Mouse (Mus musculus) embryo, embryonic 10 days (tissue): Measurements from ENCODE around the gene Nsd2.
"Not testable (repeated sequence)": the region's sequence is repeated elsewhere in the genome, so short reads cannot be mapped to it uniquely, and the experiment has no call there.

Source experiments
- DNase-seq: peaks from one replicate; pipeline ENCODE4 v3.0.0-alpha.2; 2015; ENCODE audit warnings: low spot score

The Nsd2 gene

DNA sequence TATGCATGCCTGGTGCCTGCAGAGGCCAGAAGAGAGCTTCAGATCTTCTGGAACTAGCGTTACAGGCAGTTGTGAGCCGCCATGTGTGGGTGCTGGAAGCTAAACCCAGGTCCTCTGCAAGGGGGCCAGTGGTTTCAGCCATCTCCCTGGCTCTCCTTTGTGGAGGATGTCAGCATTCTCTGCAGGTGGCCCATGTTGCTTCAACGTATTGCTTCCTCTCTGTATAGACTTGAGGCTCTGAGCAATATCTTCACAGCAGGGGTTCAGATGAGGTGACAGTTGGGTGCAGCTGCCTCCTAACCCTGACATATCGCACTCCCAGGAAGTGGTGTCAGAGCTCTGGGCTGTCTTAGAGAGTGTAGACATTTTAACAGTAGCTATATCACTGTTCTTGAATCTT is 30.9 kb downstream of the Nsd2 start:
- no peak for DNase-seq

- DNase-seq, result no peak
These were observed 32.6 kb downstream of the Nsd2 start for GRCm38 (mm10) chr5:33853086-33853485.

GRCm38 (mm10) chr5:33854019-33854418 is 33.5 kb downstream of the Nsd2 start:
- DNase-seq, result no peak

GRCm38 (mm10) chr5:33857693-33858092 is 37.2 kb downstream of the Nsd2 start:
- DNase-seq, result no peak

DNA sequence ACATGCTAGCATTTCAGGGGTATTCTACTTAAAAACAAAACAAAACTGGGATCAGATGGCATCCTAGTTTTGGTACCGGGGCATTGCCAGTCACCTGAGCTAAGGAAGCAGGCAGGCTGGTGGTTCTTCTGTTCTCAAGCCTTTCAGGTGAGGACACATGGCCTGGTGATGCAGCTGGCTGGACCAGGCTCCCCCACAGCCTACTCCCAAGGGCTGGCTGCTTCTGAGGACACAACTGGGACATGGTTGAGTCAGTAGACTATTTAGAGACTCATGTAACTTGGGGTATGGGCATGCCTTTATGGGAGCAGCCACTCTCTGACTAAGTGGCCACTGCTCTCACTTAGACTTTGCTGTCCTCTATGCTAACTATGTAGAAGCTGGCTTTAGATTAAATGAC is 54.9 kb downstream of the Nsd2 start:
- no peak for DNase-seq

- no peak for DNase-seq
These were observed 60.6 kb downstream of the Nsd2 start for GRCm38 (mm10) chr5:33881118-33881517.

DNA sequence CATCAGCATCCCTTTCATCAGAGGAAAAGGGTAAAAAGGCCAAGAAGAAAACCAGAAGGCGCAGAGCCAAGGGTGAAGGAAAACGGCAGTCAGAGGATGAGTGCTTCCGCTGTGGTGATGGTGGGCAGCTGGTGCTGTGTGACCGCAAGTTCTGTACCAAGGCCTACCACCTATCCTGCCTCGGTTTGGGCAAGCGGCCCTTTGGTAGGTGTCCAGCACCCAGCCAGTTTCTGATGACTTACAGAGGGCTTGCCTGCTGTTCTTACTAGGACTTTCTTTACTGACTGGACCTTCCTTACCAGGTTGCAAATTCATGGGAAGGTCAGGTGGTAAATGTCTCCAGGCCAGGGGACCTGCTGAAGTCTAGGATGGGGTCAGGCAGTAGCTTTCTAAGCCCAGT is 72.9 kb downstream of the Nsd2 start:
- DNase-seq, result no peak

GRCm38 (mm10) chr5:33895116-33895515 is 74.6 kb downstream of the Nsd2 start:
- DNase-seq, result no peak

GRCm38 (mm10) chr5:33897158-33897557 is 76.6 kb downstream of the Nsd2 start:
- no peak for DNase-seq

DNA sequence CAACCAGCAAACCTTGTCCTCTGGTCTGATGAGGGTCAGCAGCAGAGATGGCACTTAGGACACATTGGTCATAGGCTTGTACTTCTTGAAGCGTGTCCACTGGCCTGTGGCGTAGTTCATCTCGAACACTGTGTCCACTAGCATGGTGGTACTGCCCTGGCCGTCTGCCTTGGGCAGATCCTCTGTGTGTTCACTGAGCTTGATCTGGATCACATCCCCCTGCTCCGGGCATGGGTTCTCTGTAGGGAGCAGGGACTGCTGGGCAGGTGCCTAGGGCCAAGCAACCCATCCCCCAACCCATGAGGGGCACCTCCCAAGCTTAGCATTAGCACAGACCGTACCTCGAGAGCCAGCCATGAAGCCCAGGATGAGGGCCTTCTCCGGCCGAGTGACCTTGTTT is 78.1 kb downstream of the Nsd2 start:
- no peak for DNase-seq

GRCm38 (mm10) chr5:33899245-33899644 is 78.7 kb downstream of the Nsd2 start:
- no peak for DNase-seq

GRCm38 (mm10) chr5:33900101-33900500 is 79.6 kb downstream of the Nsd2 start:
- DNase-seq, result no peak

DNA sequence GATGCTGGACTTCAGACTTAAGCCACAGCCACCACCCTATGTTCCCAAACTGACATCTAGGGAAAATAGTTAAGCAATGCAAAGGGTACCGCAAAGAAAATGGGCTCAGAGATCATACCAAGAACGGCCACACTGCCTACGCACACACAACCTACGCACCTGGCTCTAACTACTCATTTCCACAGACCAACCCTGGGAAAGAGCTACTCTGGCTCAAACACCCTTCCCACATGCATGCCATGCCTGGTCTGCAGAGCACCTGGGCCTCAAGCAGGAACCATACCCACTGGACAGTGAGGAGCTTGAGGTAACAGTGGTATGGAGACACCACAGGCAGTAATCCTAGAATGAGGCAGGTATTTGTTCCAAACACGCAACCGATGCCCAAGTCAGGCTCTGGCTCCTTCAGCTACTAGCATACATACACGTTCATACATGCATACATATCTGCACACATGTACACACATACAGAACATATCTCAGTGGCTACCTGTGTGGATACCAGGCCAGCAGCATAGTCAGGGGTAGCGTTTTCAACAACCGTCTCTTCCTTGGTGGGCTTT is 80.3 kb downstream of the Nsd2 start:
- DNase-seq, result no peak

GRCm38 (mm10) chr5:33901278-33901677 is 80.8 kb downstream of the Nsd2 start:
- DNase-seq, result no peak

DNA sequence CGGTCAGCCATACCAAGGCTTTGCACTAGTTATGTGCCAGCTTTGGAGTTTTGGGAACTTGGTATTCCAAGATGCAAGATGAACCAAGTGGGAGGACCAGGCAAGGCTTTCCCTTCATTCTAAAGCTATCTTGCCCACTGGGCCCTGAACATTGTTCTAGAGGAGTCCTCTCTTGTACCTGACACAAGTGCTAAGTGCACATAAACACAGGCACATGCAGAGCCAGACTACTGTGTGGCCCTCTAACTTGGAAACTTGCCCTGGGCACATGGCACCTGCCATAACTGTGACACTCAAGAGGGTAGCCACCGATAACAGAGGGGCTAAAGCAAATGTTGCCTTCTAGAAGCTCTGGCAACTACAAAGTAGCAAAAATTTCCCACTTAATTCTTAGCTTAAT is 82.2 kb downstream of the Nsd2 start:
- no peak for DNase-seq

- no peak for DNase-seq
These were observed 82.7 kb downstream of the Nsd2 start for GRCm38 (mm10) chr5:33903176-33903575.

DNA sequence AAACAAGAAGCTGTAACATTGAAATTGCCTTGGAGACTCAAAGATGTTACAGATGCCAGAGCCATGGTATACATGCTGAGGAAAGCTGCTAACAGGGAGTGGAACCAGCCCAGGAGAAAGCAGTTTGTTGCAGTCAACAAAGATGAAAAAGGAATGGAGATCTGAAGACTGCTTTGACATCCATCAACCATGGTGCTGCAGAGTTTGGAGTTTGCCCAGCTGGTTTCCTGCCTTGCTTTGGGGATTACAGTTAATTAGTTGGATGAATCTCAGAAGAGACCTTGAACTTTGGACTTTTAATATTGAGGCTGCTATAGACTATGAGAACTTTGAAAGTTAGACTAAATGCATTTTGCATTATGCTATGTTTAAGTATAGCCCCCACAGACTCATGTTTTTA is 94.5 kb downstream of the Nsd2 start:
- DNase-seq, result not testable (repeated sequence)

DNA sequence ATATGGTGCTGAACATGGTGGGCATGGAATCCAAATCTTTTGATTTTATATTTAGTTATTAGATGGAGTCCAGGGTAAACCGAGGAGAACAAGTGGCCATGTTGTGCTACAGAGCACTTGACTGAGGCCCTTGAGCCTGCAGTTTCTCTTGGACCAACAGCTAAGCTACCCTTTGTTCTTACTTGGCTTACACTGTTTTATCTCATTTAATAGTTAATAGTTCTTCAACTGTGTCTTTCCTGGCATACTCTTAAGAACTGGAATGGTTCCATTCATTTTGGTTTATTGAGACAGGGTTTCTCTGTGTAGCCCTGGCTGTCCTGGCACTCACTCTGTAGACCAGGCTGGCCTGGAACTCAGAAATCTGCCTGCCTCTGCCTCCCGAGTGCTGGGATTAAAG is 96.1 kb downstream of the Nsd2 start:
- DNase-seq, result not testable (repeated sequence)

- DNase-seq, result no peak
These were observed 98.9 kb downstream of the Nsd2 start for GRCm38 (mm10) chr5:33919466-33919865.

- DNase-seq, result no peak
These were observed 99.5 kb downstream of the Nsd2 start for GRCm38 (mm10) chr5:33920037-33920436.

GRCm38 (mm10) chr5:33920924-33921323 is 100.4 kb downstream of the Nsd2 start:
- no peak for DNase-seq

- no peak for DNase-seq
These were observed 101.1 kb downstream of the Nsd2 start for GRCm38 (mm10) chr5:33921486-33922235.

DNA sequence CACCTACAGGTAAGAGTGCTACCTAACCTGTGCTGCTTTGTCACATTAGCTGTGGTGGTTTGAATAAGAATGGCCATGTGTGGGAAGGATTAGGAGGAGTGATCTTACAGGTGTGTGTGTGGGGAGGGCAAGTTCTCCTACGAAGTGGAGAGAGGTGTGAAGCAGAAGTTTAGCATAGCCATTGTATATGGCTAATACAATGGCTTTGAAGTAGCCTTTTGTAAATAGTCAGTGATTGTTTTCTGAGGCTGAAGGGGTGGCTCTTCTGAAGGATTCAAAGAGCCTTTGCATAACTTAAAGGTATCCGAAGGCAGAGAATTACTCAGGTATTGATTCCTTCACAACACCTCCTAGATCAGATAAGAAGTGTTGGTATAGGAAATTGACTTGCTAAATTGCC is 102.0 kb downstream of the Nsd2 start:
- no peak for DNase-seq

DNA sequence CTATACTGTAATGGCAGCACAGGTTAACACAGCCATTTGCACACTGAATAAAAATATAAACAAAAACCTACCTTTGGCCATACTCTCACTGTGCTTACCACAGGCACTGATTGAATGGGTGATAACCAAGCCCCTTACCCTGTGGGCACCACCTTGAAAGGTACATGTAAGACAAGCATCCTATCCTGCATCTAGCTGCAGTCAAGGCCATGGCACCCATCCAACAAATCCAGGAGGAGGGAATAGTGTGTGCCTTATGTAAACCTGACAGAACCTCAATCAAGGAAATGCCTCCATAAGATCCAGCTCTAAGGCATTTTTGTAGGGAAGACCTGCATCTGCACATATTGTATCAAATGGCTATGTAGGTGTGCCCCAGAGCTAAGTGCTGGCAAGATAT is 105.6 kb downstream of the Nsd2 start:
- DNase-seq, result no peak
